Mouse (Mus musculus) neural tube, embryonic 11.5 days (tissue): ENCODE measurements at regions not wholly inside any gene's neighbourhood (a gene's known extent, or its start where the extent isn't known, plus 50 kb on each side); places are given as distances from the start of the nearest gene placed in this dataset.
A peak's percentile ranks its signal among the peaks of the same experiment; 100 is the strongest.

Source experiments
- ATAC-seq: fragments of 200-750 bp; cut with Nextera tagmentation; 2 replicates; pipeline ENCODE4 v1.8.0; 2017; ENCODE audit warnings: moderate number of reproducible peaks, mild to moderate bottlenecking, moderate TSS enrichment, moderate library complexity; ENCODE audit not compliant: insufficient read depth, low FRiP score, low TSS enrichment
- DNase-seq: peaks from one replicate; pipeline ENCODE4 v3.0.0-alpha.2; 2015; ENCODE audit warnings: low spot score
- H3K27ac ChIP-seq: fragments of 300-500 bp; sonication (generic); 2 replicates; pipeline ENCODE4 v1.5.1; 2014; ENCODE audit warnings: low read depth, mild to moderate bottlenecking, low read length
- H3K27me3 ChIP-seq: fragments of 300-500 bp; sonication (generic); 2 replicates; pipeline ENCODE4 v1.6.1; 2014; ENCODE audit warnings: mild to moderate bottlenecking, low read length, mixed read lengths; ENCODE audit not compliant: control insufficient read depth, insufficient read depth
- H3K36me3 ChIP-seq: fragments of 300-500 bp; sonication (generic); 2 replicates; pipeline ENCODE4 v1.6.1; 2014; ENCODE audit warnings: mild to moderate bottlenecking, low read length, moderate library complexity, mixed read lengths; ENCODE audit not compliant: control insufficient read depth, insufficient read depth
- H3K4me1 ChIP-seq: fragments of 300-500 bp; sonication (generic); 2 replicates; pipeline ENCODE4 v1.6.1; 2014; ENCODE audit warnings: low read length, mixed read lengths; ENCODE audit not compliant: control insufficient read depth, insufficient read depth
- H3K4me2 ChIP-seq: fragments of 300-500 bp; sonication (generic); 2 replicates; pipeline ENCODE4 v1.6.1; 2014; ENCODE audit warnings: low read depth, mild to moderate bottlenecking, moderate library complexity
- H3K4me3 ChIP-seq: fragments of 300-500 bp; sonication (generic); 2 replicates; pipeline ENCODE4 v1.5.1; 2014; ENCODE audit warnings: low read depth, low read length
- H3K9ac ChIP-seq: fragments of 300-500 bp; sonication (generic); 2 replicates; pipeline ENCODE4 v1.6.1; 2014; ENCODE audit warnings: mild to moderate bottlenecking, low read length
- H3K9me3 ChIP-seq: fragments of 300-500 bp; sonication (generic); 2 replicates; pipeline ENCODE4 v1.6.1; 2016; ENCODE audit warnings: low read length; ENCODE audit not compliant: control insufficient read depth
- WGBS: fragments of 180-500 bp; shearing (Covaris S2); extraction: QIAGEN DNeasy Blood & Tissue Kit; methylation state at CpG from one replicate; pipeline ENCODE4 v1.1.7; 2014; 5-methylcytosine and 5-hydroxymethylcytosine counted together

- ATAC-seq (no peak), DNase-seq (no peak)
- WGBS = 51% methylated on average over 6 of the region's 6 CpGs
- peaks cover 11% of the 10 kb centered on the region; the same call in 1 of the 2 replicates for H3K4me1 ChIP-seq
- no peaks in the 10 kb centered on the region for H3K36me3 ChIP-seq
- H3K9ac ChIP-seq = no peak overlapping the region
- H3K4me3 ChIP-seq = no peak overlapping the region
- H3K27ac ChIP-seq = no peak overlapping the region
- no peak overlapping the region for H3K4me2 ChIP-seq
- no peaks in the 10 kb centered on the region for H3K9me3 ChIP-seq
- H3K27me3 ChIP-seq = 0 out of 2 replicates have a peak, but pooled peaks cover 2% of the 10 kb centered on the region
Observed at GRCm38 (mm10) chr6:100517662-100518061, 153.3 kb downstream of the Shq1 start.

DNA sequence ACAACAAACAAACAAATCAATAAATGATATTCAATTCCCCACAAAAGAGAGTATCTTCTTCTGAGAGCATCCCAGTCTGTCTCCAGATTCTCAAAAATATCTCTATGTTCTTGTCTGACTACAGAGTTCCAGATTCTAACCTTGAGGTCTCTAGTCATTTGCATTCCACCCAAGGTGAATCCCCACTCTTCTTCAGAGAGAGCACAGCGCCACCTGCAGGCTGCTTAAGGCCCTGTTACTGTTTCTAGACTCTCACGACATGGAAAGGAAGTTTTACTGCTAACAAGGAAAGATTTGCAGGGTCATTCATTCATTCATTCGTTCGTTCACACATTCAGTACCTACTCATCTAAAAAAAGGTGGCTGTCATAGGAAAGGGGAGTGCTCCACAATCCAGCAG is 158.3 kb downstream of the Shq1 start:
- 48% methylated on average over 4 of the region's 4 CpGs for WGBS
- H3K4me2 ChIP-seq = no peak overlapping the region
- H3K9ac ChIP-seq = no peak overlapping the region
- no peak overlapping the region for H3K4me3 ChIP-seq
- ATAC-seq (no peak), DNase-seq (no peak)
- H3K4me1 ChIP-seq = peaks cover under 1% of the 10 kb centered on the region; the same call in 1 of the 2 replicates
- no peaks in the 10 kb centered on the region for H3K27me3 ChIP-seq
- no peak overlapping the region for H3K27ac ChIP-seq
- no peaks in the 10 kb centered on the region for H3K9me3 ChIP-seq
- H3K36me3 ChIP-seq = no peaks in the 10 kb centered on the region

- no peak for ATAC-seq
- Histone ChIP-seq H3K27ac (no peak overlapping the region), H3K36me3 (no peaks in the 10 kb centered on the region), H3K27me3 (no peaks in the 10 kb centered on the region), H3K4me2 (no peak overlapping the region), H3K9me3 (no peaks in the 10 kb centered on the region), H3K4me1 (peaks cover 3% of the 10 kb centered on the region; the same call in 1 of the 2 replicates), H3K4me3 (no peak overlapping the region), H3K9ac (no peak overlapping the region)
- no peak for DNase-seq
- 92% methylated on average over 4 of the region's 4 CpGs for WGBS
Observed at GRCm38 (mm10) chr6:100510676-100511075, 160.3 kb downstream of the Shq1 start.

GRCm38 (mm10) chr6:100505506-100506247 is 165.3 kb downstream of the Shq1 start:
- H3K27me3 ChIP-seq = no peaks in the 10 kb centered on the region
- H3K4me1 ChIP-seq = peaks cover 15% of the 10 kb centered on the region; the same call in 1 of the 2 replicates
- no peak overlapping the region for H3K27ac ChIP-seq
- H3K4me2 ChIP-seq = no peak overlapping the region
- no peak overlapping the region for H3K9ac ChIP-seq
- DNase-seq (peak; percentile 58), ATAC-seq (no peak; the same call in 1 of the 2 replicates)
- WGBS = 56% methylated on average over 15 of the region's 15 CpGs
- H3K36me3 ChIP-seq = no peaks in the 10 kb centered on the region
- no peak overlapping the region for H3K4me3 ChIP-seq
- no peaks in the 10 kb centered on the region for H3K9me3 ChIP-seq

DNA sequence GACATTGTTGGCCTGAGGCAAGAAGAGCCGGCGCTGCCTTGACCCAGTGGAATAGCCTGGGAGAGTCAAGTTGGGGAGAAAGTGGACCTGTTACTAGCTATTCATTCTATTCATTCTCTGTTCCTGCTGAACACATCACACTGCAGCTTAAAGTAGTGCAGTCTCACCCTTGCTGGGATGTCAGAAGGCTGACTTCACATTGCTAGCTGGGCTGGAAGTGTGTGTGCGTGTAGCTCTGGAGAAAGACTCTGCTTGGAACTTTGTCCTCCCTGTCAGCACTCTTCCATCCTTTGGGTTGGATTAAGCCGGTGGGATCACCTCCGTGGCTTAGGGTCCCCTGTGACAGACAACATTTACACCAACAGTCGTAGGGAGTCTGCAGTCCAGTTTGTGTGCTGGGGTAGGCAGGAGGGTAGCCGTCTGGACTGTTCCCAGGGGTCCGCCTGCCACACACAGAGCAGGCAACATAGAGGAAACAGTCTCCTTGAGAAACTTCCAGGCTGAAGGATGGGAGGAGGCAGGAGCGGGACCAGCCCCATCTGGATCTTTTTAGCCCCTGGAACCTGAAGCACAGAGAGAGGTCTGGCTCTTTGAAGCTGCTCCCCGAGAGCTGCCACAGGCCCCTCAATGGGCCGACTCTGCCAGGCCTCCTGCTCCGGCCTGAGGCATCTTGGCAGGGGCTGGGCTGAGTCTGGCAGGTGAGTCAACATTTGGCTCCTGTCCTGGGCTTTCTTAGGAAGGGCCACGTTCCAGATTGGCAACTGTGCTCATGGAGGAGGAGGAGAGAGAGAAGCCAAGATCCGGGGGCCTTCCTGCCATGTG is 167.8 kb downstream of the Shq1 start:
- no peak overlapping the region for H3K4me3 ChIP-seq
- no peak for ATAC-seq
- H3K4me1 ChIP-seq = peaks cover 20% of the 10 kb centered on the region
- no peak overlapping the region for H3K9ac ChIP-seq
- no peaks in the 10 kb centered on the region for H3K9me3 ChIP-seq
- no peak overlapping the region for H3K27ac ChIP-seq
- no peak overlapping the region for H3K4me2 ChIP-seq
- 60% methylated on average over 14 of the region's 14 CpGs for WGBS
- no peak for DNase-seq
- H3K27me3 ChIP-seq = no peaks in the 10 kb centered on the region
- H3K36me3 ChIP-seq = no peaks in the 10 kb centered on the region

GRCm38 (mm10) chr6:100502139-100502538 is 168.8 kb downstream of the Shq1 start:
- no peak overlapping the region for H3K9ac ChIP-seq
- H3K4me3 ChIP-seq = no peak overlapping the region
- H3K36me3 ChIP-seq = no peaks in the 10 kb centered on the region
- WGBS = 36% methylated on average over 6 of the region's 6 CpGs
- H3K27ac ChIP-seq = no peak overlapping the region
- H3K4me1 ChIP-seq = peaks cover 20% of the 10 kb centered on the region
- no peak for DNase-seq
- no peaks in the 10 kb centered on the region for H3K9me3 ChIP-seq
- no peak for ATAC-seq
- H3K4me2 ChIP-seq = no peak overlapping the region
- no peaks in the 10 kb centered on the region for H3K27me3 ChIP-seq

- Histone ChIP-seq H3K27ac (no peak overlapping the region), H3K4me1 (peaks cover 17% of the 10 kb centered on the region), H3K4me3 (no peak overlapping the region), H3K27me3 (no peaks in the 10 kb centered on the region), H3K4me2 (no peak overlapping the region), H3K36me3 (no peaks in the 10 kb centered on the region), H3K9me3 (no peaks in the 10 kb centered on the region), H3K9ac (no peak overlapping the region)
- 74% methylated on average over 2 of the region's 2 CpGs for WGBS
- no peak for ATAC-seq
- no peak for DNase-seq
Observed at GRCm38 (mm10) chr6:100500741-100501140, 170.2 kb downstream of the Shq1 start.

GRCm38 (mm10) chr6:100500060-100500459 is 170.9 kb downstream of the Shq1 start:
- no peaks in the 10 kb centered on the region for H3K27me3 ChIP-seq
- H3K4me3 ChIP-seq = no peak overlapping the region
- no peaks in the 10 kb centered on the region for H3K36me3 ChIP-seq
- WGBS = 54% methylated on average over 8 of the region's 8 CpGs
- ATAC-seq = 0 out of 2 replicates have a peak, but pooled peaks have one; percentile 31
- no peak overlapping the region for H3K4me2 ChIP-seq
- peaks cover 15% of the 10 kb centered on the region for H3K4me1 ChIP-seq
- H3K27ac ChIP-seq = no peak overlapping the region
- no peaks in the 10 kb centered on the region for H3K9me3 ChIP-seq
- no peak overlapping the region for H3K9ac ChIP-seq
- no peak for DNase-seq
